Mouse (Mus musculus) heart, postnatal 0 days (tissue): Measurements from ENCODE around the gene Micu2. TPM values are rescaled to one million over a fixed set of nuclear protein-coding genes. Genes with fewer than 3 reads are reported as not detected.
A peak's percentile ranks its signal among the peaks of the same experiment; 100 is the strongest.

Experiments used
- ATAC-seq: fragments of 200-750 bp; cut with Nextera tagmentation; 2 replicates; pipeline ENCODE4 v1.8.0; 2017; ENCODE audit warnings: low read depth, moderate number of reproducible peaks, moderate library complexity; ENCODE audit not compliant: insufficient read depth
- DNase-seq: peaks from one replicate; pipeline ENCODE4 v3.0.0-alpha.2; 2016; ENCODE audit warnings: low spot score
- H3K27ac ChIP-seq: fragments of 300-500 bp; sonication (generic); 2 replicates; pipeline ENCODE4 v1.5.1; 2014; ENCODE audit warnings: low read depth, mild to moderate bottlenecking
- H3K27me3 ChIP-seq: fragments of 300-500 bp; sonication (generic); 2 replicates; pipeline ENCODE4 v1.6.1; 2014; ENCODE audit warnings: low read length, mixed read lengths; ENCODE audit not compliant: control insufficient read depth, insufficient read depth
- H3K36me3 ChIP-seq: fragments of 300-500 bp; sonication (generic); replicated peaks from 2 replicates; pipeline ENCODE4 v1.6.1; 2014; ENCODE audit warnings: low read length, mixed read lengths; ENCODE audit not compliant: control insufficient read depth, insufficient read depth
- H3K4me1 ChIP-seq: fragments of 300-500 bp; sonication (generic); 2 replicates; pipeline ENCODE4 v1.6.1; 2014; ENCODE audit warnings: antibody characterized with exemption; ENCODE audit not compliant: control insufficient read depth, insufficient read depth
- H3K4me2 ChIP-seq: fragments of 300-500 bp; sonication (generic); 2 replicates; pipeline ENCODE4 v1.6.1; 2014; ENCODE audit warnings: low read depth, mild to moderate bottlenecking, low read length, moderate library complexity
- H3K4me3 ChIP-seq: fragments of 300-500 bp; sonication (generic); 2 replicates; pipeline ENCODE4 v1.5.1; 2014; ENCODE audit warnings: low read depth, low read length
- H3K9ac ChIP-seq: fragments of 300-500 bp; sonication (generic); replicated peaks from 2 replicates; pipeline ENCODE4 v1.6.1; 2014; ENCODE audit warnings: low read depth, low read length, mixed read lengths
- H3K9me3 ChIP-seq: fragments of 300-500 bp; sonication (generic); replicated peaks from 2 replicates; pipeline ENCODE4 v1.6.1; 2016; ENCODE audit warnings: low read length; ENCODE audit not compliant: control insufficient read depth
- CTCF ChIP-seq: IDR thresholded peaks from 2 replicates; pipeline ENCODE4 v1.5.1; 2016; ENCODE audit warnings: antibody characterized with exemption, control low read depth, low read depth
- EP300 ChIP-seq: IDR thresholded peaks from 2 replicates; pipeline ENCODE4 v1.6.1; 2016; ENCODE audit warnings: antibody characterized with exemption, low read depth
- WGBS: fragments of 180-500 bp; shearing (Covaris S2); extraction: QIAGEN DNeasy Blood & Tissue Kit; methylation state at CpG from one replicate; pipeline ENCODE4 v1.1.7; 2014; 5-methylcytosine and 5-hydroxymethylcytosine counted together
- polyA plus RNA-seq: library from polyadenylated mRNA; unstranded; fragments of >200 nt; fragmentation: Nextera tagmentation; extraction: Ambion mirVana; gene quantifications from 2 replicates; pipeline ENCODE4 v1.2.1, GENCODE M21; 2015
- total RNA-seq: library from RNA; depleted of rRNA; stranded (reverse); fragments of >200 nt; gene quantifications from 2 replicates; pipeline ENCODE4 v1.2.3, GENCODE M21; 2014; ENCODE audit warnings: low replicate concordance

Micu2 gene
- total and polyA plus RNA-seq, 2 experiments from 2014 or later, result 48.0 to 70.7 TPM

- DNase-seq, result no peak
- H3K4me2 ChIP-seq, result no peak overlapping the region
- 37% methylated on average over 6 of the region's 6 CpGs for WGBS
- H3K4me3 ChIP-seq, result no peak overlapping the region
- no peaks in the 10 kb centered on the region for H3K4me1 ChIP-seq
- no peak overlapping the region for H3K9ac ChIP-seq
- ATAC-seq, result no peak
- no peaks in the 10 kb centered on the region for H3K9me3 ChIP-seq
- H3K27ac ChIP-seq, result no peak overlapping the region
- no peaks in the 10 kb centered on the region for H3K27me3 ChIP-seq
- H3K36me3 ChIP-seq, result no peaks in the 10 kb centered on the region
- no peak for TF ChIP-seq EP300
- TF ChIP-seq CTCF, result no peak
Observed at GRCm38 (mm10) chr14:58003852-58004251, 4.8 kb upstream of the Micu2 start.

- no peaks in the 10 kb centered on the region for H3K9me3 ChIP-seq
- no peak for ATAC-seq
- 70% methylated on average over 1 of the region's 1 CpGs for WGBS
Observed at GRCm38 (mm10) chr14:58002161-58002560, 3.1 kb upstream of the Micu2 start.

GRCm38 (mm10) chr14:57999402-57999734, 306 bp upstream of the Micu2 start:
- WGBS, result 26% methylated on average over 5 of the region's 5 CpGs
- Histone ChIP-seq H3K9ac (no peak overlapping the region), H3K27ac (no peak overlapping the region)

More at GRCm38 (mm10) chr14:58002161-58002560, 3.1 kb upstream of the Micu2 start:
- DNase-seq, result no peak
- Histone ChIP-seq H3K27me3 (no peaks in the 10 kb centered on the region), H3K4me2 (no peak overlapping the region), H3K36me3 (no peaks in the 10 kb centered on the region), H3K4me3 (no peak overlapping the region), H3K27ac (no peak overlapping the region), H3K4me1 (peaks cover 3% of the 10 kb centered on the region; the same call in 1 of the 2 replicates), H3K9ac (no peak overlapping the region)
- TF ChIP-seq CTCF (no peak), EP300 (no peak)

GRCm38 (mm10) chr14:57997431-57997830, 1.6 kb downstream of the Micu2 start:
- 41% methylated on average over 1 of the region's 1 CpGs for WGBS
- peaks cover 3% of the 10 kb centered on the region; the same call in 1 of the 2 replicates for H3K4me1 ChIP-seq
- no peak overlapping the region for H3K4me2 ChIP-seq
- no peaks in the 10 kb centered on the region for H3K27me3 ChIP-seq
- 0 out of 2 replicates have a peak, but pooled peaks cover 4% of the 10 kb centered on the region for H3K36me3 ChIP-seq
- H3K9ac ChIP-seq, result no peak overlapping the region
- no peak for TF ChIP-seq EP300
- H3K9me3 ChIP-seq, result no peaks in the 10 kb centered on the region
- H3K4me3 ChIP-seq, result no peak overlapping the region
- DNase-seq (no peak), ATAC-seq (no peak)
- no peak overlapping the region for H3K27ac ChIP-seq

More at GRCm38 (mm10) chr14:57999402-57999734, 306 bp upstream of the Micu2 start:
- no peaks in the 10 kb centered on the region for H3K36me3 ChIP-seq
- H3K4me2 ChIP-seq, result peak overlapping the region; percentile 80
- ATAC-seq (peak; percentile 19), DNase-seq (no peak)
- H3K4me1 ChIP-seq, result peaks cover 3% of the 10 kb centered on the region; the same call in 1 of the 2 replicates
- H3K9me3 ChIP-seq, result no peaks in the 10 kb centered on the region
- no peaks in the 10 kb centered on the region for H3K27me3 ChIP-seq
- no peak for TF ChIP-seq CTCF
- TF ChIP-seq EP300, result peak; percentile 9; the same call in 1 of the 2 replicates
- peak overlapping the region; percentile 90 for H3K4me3 ChIP-seq

- WGBS, result 86% methylated on average over 3 of the region's 3 CpGs
- Histone ChIP-seq H3K27ac (no peak overlapping the region), H3K27me3 (no peaks in the 10 kb centered on the region), H3K4me2 (no peak overlapping the region), H3K9ac (no peak overlapping the region), H3K9me3 (no peaks in the 10 kb centered on the region), H3K36me3 (0 out of 2 replicates have a peak, but pooled peaks cover 4% of the 10 kb centered on the region), H3K4me3 (no peak overlapping the region), H3K4me1 (peaks cover 8% of the 10 kb centered on the region; the same call in 1 of the 2 replicates)
- ATAC-seq (no peak), DNase-seq (no peak)
- no peak for TF ChIP-seq EP300
- TF ChIP-seq CTCF, result peak; percentile 23; the same call in 1 of the 2 replicates
Observed at GRCm38 (mm10) chr14:57996210-57996609, 2.9 kb downstream of the Micu2 start.

- Histone ChIP-seq H3K4me2 (no peak overlapping the region), H3K36me3 (peaks cover 20% of the 10 kb centered on the region), H3K9ac (no peak overlapping the region), H3K4me1 (0 out of 2 replicates have a peak, but pooled peaks cover 6% of the 10 kb centered on the region), H3K27me3 (no peaks in the 10 kb centered on the region), H3K4me3 (no peak overlapping the region), H3K9me3 (peaks cover 5% of the 10 kb centered on the region; the same call in 1 of the 2 replicates), H3K27ac (peak overlapping the region; percentile 35; the same call in 1 of the 2 replicates)
- ATAC-seq (peak; percentile 27; the same call in 1 of the 2 replicates), DNase-seq (no peak)
- no peak for TF ChIP-seq EP300
- TF ChIP-seq CTCF, result no peak
Observed at GRCm38 (mm10) chr14:57991761-57992160, 7.3 kb downstream of the Micu2 start.
